Mouse (Mus musculus): ENCODE measurements around the gene Slc5a1. TPM values are rescaled to one million over a fixed set of nuclear protein-coding genes. Genes with fewer than 3 reads are reported as not detected.
A peak's percentile ranks its signal among the peaks of the same experiment; 100 is the strongest.

The Slc5a1 gene
- total RNA-seq, 4 experiments from 2014 or later, result 0.19 to 0.57 (median 0.41) TPM

- DNase-seq (ENCODE audit: low spot score), result no peak
Measured at GRCm38 (mm10) chr5:33193567-33193966, 89.5 kb downstream of the Slc5a1 start.

DNA sequence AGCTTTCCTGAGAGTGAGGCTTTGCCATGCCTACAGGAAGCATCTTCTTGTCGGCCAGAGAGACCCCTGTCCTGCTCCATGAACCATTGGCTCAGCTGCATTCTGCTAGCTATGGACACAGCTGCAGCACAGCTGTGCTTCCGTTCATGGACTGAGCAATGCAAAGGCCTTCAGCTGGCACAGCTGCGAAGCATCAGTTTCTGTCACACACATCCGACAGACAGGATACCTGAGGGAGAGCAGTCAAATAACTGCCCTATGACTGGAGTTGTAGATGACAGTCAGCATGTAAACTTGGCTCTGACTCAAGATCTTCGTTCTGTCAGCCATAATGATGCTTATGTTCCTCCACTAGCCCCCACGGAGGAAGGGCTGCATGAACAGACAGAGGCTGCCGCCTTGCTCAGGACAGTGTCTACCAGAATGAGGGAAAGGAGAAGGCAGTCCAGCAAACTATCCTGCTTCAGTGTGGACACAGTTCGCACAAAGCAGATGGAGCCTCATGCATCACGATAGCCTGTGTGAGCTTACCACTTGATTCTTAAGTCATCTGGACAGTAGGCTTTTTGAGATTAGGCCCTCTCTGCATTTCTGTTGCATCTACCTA, 91.3 kb downstream of the Slc5a1 start:
- no peak for DNase-seq (ENCODE audit: low spot score)

- no peak for DNase-seq (ENCODE audit: low spot score)
Measured at GRCm38 (mm10) chr5:33200071-33200470, 96.1 kb downstream of the Slc5a1 start.

- DNase-seq (ENCODE audit: low spot score), result no peak
Measured at GRCm38 (mm10) chr5:33201697-33202096, 97.7 kb downstream of the Slc5a1 start.

DNA sequence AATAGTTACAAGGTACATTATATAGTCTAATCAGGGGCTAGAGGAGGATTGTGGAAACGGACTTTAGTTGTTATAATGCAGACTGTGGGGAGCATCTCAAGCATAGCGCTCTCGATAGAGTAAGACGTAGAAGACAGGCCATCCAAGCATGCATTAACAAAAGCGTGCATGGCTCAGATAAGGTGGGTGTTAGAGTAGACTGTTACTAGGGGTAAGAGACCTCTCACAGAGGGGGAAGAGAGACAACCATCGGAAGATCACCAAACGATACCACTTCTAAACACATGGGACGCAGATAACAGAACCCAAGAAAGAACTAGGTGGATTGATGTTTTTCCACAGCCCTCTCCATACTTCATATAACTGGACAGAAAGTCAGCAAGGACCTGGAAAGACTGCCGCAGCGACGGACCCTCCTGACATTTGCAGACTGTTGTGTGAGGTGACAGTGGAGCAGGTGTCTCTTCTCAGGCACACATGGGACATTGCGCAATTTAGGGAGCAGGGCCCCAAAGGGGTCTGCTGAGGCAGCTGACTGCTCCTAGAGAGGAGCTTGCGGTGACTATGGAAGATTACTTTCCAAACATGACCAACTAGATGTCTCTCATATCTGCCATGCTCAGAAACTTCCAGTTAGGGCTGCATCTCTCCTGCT, 98.6 kb downstream of the Slc5a1 start:
- no peak for DNase-seq (ENCODE audit: low spot score)

GRCm38 (mm10) chr5:33203171-33203565, 99.1 kb downstream of the Slc5a1 start:
- DNase-seq (ENCODE audit: low spot score), result no peak

- peak; percentile 84 for DNase-seq (ENCODE audit: low spot score)
Measured at GRCm38 (mm10) chr5:33203691-33204242, 99.7 kb downstream of the Slc5a1 start.

DNA sequence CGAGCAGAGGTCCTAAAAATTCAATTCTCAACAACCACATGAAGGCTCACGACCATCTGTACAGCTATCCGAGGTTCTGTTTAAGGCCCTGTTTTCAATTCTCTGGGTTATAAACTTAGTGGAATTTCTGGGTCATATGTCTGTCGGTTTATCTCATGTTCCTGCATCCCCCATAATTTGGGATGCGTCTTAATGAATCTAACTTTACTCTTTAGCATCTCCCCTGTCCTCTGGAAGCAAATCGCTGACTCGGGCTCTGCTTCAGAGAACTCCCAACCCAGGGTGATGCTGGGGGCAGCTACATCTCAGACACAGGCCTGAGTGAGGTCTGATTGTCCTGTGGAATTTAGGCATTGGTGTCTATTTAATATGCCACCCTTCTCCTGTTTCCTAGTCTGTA, 100.3 kb downstream of the Slc5a1 start:
- DNase-seq (ENCODE audit: low spot score), result no peak

DNA sequence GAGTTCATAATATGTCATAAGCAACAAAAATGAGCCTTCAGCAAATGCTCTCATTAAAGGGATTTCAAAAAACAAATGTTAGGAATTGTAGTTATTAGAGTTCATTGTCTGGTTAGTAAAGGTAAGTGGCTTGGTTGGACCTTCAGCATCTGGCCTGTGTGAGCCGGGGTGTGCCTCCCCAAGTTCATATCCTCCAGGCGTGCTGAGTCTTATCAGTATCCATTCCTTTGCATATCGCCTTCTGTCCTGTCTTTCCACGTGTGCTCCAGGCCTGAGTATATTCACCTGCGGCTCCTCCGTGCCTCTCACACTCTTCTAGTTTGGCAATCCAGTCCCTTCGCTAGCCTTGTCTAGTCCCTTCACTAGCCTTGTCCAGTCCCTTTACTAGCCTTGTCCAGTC, 102.3 kb downstream of the Slc5a1 start:
- no peak for DNase-seq (ENCODE audit: low spot score)

- DNase-seq (ENCODE audit: low spot score), result no peak
Measured at GRCm38 (mm10) chr5:33207136-33207535, 103.1 kb downstream of the Slc5a1 start.

- no peak for DNase-seq (ENCODE audit: low spot score)
Measured at GRCm38 (mm10) chr5:33208533-33209245, 104.7 kb downstream of the Slc5a1 start.

DNA sequence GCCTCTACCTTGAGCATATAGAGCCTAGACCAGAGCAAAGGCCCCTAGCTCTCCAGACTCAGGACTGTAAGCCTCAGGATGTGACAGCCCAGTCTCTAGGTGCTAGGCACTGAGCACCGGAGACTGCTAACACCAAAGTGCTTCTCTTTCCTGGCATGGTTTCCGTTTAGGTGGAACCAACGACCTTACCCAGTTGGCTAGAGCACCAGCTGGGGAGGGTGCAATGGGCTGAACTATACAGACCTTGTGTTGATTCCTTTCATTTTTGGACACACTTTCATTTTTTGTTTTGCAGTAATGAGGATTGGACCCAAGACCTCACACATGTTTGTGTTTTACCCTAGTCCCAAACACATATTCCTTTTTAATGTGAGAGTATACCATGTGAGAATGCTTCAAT, 106.5 kb downstream of the Slc5a1 start:
- no peak for DNase-seq (ENCODE audit: low spot score)

DNA sequence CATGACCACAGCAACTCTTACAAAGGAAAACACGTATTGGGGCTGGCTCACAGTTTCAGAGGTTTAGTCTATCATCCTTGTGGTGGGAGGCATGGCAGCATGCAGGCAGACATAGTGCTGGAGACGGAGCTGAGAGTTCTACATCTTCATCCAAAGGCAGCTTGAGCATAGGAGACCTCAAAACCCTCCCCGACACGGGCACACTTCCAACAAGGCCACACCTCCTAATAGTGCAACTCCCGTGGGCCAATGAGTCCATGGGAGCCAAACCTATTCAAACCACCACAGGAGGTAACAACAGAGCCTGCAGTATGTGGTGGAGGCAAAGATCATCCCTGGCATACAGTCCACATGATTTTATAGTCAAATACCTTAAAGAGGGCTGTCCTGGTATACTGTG, 107.2 kb downstream of the Slc5a1 start:
- DNase-seq (ENCODE audit: low spot score), result no peak

Other genes starting within 250 kb of the Slc5a1 start
- gene Prr14l, start 250.0 kb upstream of the Slc5a1 start, total RNA-seq (2022), result 1 to 10 TPM; 5.0 to 5.8 (median 5.6) TPM
- gene Depdc5, start 240.5 kb upstream of the Slc5a1 start, total RNA-seq (2022), result 10 to 100 TPM; 21.8 to 29.3 (median 25.6) TPM
- 10 to 100 TPM; 73.8 to 88.7 (median 82.1) TPM for gene Ywhah, start 85.4 kb upstream of the Slc5a1 start, total RNA-seq (2022)
- 1 to 10 TPM; 1.0 to 3.4 (median 1.4) TPM for gene Spon2, start 114.2 kb downstream of the Slc5a1 start, total RNA-seq (2022)
- 100 to 1,000 TPM; 213 to 238 (median 226) TPM for gene Ctbp1, start 170.8 kb downstream of the Slc5a1 start, total RNA-seq (2022)
- gene Maea, start 231.3 kb downstream of the Slc5a1 start, total RNA-seq (2022), result 10 to 100 TPM; 82.1 to 97.8 (median 88.0) TPM

Data from heart, adult 8-10 months (tissue).